Mouse (Mus musculus) liver, embryonic 13.5 days (tissue): Measurements from ENCODE around the gene Hspb7. TPM values are rescaled to one million over a fixed set of nuclear protein-coding genes. Genes with fewer than 3 reads are reported as not detected.

Experiments used
- ATAC-seq: fragments of 200-750 bp; cut with Nextera tagmentation; 2 replicates; pipeline ENCODE4 v1.8.0; 2017; ENCODE audit warnings: low read depth, mild to moderate bottlenecking, moderate number of reproducible peaks, moderate library complexity
- DNase-seq: peaks from one replicate; pipeline ENCODE4 v3.0.0; 2022
- H3K27ac ChIP-seq: fragments of 300-500 bp; sonication (generic); 2 replicates; pipeline ENCODE4 v1.5.1; 2015; ENCODE audit warnings: moderate library complexity, mild to moderate bottlenecking, inconsistent platforms
- H3K27me3 ChIP-seq: fragments of 300-500 bp; sonication (generic); 2 replicates; pipeline ENCODE4 v1.6.1; 2015; ENCODE audit warnings: mild to moderate bottlenecking, inconsistent platforms
- H3K36me3 ChIP-seq: fragments of 300-500 bp; sonication (generic); 2 replicates; pipeline ENCODE4 v1.6.1; 2015; ENCODE audit warnings: mild to moderate bottlenecking, inconsistent platforms
- H3K4me1 ChIP-seq: fragments of 300-500 bp; sonication (generic); replicated peaks from 2 replicates; pipeline ENCODE4 v1.6.1; 2015; ENCODE audit warnings: inconsistent platforms
- H3K4me2 ChIP-seq: fragments of 300-500 bp; sonication (generic); 2 replicates; pipeline ENCODE4 v1.6.1; 2015; ENCODE audit warnings: inconsistent platforms, mild to moderate bottlenecking, moderate library complexity
- H3K4me3 ChIP-seq: fragments of 300-500 bp; sonication (generic); replicated peaks from 2 replicates; pipeline ENCODE4 v1.5.1; 2015; ENCODE audit warnings: mild to moderate bottlenecking, inconsistent platforms
- H3K9ac ChIP-seq: fragments of 300-500 bp; sonication (generic); 2 replicates; pipeline ENCODE4 v1.6.1; 2015; ENCODE audit warnings: mild to moderate bottlenecking, inconsistent platforms
- H3K9me3 ChIP-seq: fragments of 300-500 bp; sonication (generic); replicated peaks from 2 replicates; pipeline ENCODE4 v1.6.1; 2016; ENCODE audit warnings: inconsistent platforms
- WGBS: fragments of 180-500 bp; shearing (Covaris S2); methylation state at CpG from one replicate; pipeline ENCODE4 v1.1.7; 2015; ENCODE audit not compliant: insufficient replicate concordance; 5-methylcytosine and 5-hydroxymethylcytosine counted together
- polyA plus RNA-seq: library from polyadenylated mRNA; unstranded; fragments of >200 nt; fragmentation: Nextera tagmentation; extraction: Ambion mirVana; gene quantifications from 2 replicates; pipeline ENCODE4 v1.2.1, GENCODE M21; 2015

Hspb7 gene
- polyA plus RNA-seq, 1 experiment from 2014 or later = 0.03 TPM

GRCm38 (mm10) chr4:141465512-141466288 is 45.1 kb downstream of the Hspb7 start:
- Histone ChIP-seq H3K9me3 (no peaks in the 10 kb centered on the region), H3K4me2 (no peak overlapping the region), H3K4me1 (peaks cover 7% of the 10 kb centered on the region), H3K27ac (no peak overlapping the region), H3K27me3 (no peaks in the 10 kb centered on the region), H3K36me3 (peaks cover 88% of the 10 kb centered on the region), H3K9ac (no peak overlapping the region), H3K4me3 (no peak overlapping the region)
- ATAC-seq (no peak), DNase-seq (no peak)
- WGBS = 89% methylated on average over 34 of the region's 34 CpGs

GRCm38 (mm10) chr4:141466289-141466795 is 45.8 kb downstream of the Hspb7 start:
- no peaks in the 10 kb centered on the region for H3K27me3 ChIP-seq
- H3K4me3 ChIP-seq = no peak overlapping the region
- H3K36me3 ChIP-seq = peaks cover 95% of the 10 kb centered on the region
- no peak overlapping the region for H3K4me2 ChIP-seq
- no peak for DNase-seq
- H3K27ac ChIP-seq = no peak overlapping the region
- H3K9me3 ChIP-seq = 0 out of 2 replicates have a peak, but pooled peaks cover under 1% of the 10 kb centered on the region
- WGBS = 87% methylated on average over 16 of the region's 16 CpGs
- no peak overlapping the region for H3K9ac ChIP-seq
- peaks cover 2% of the 10 kb centered on the region; the same call in 1 of the 2 replicates for H3K4me1 ChIP-seq
- ATAC-seq = no peak

- H3K36me3 ChIP-seq = peaks cover 98% of the 10 kb centered on the region
- ATAC-seq (no peak), DNase-seq (no peak)
- 83% methylated on average over 15 of the region's 15 CpGs for WGBS
- no peak overlapping the region for H3K9ac ChIP-seq
- H3K4me2 ChIP-seq = no peak overlapping the region
- H3K9me3 ChIP-seq = peaks cover 7% of the 10 kb centered on the region; the same call in 1 of the 2 replicates
- no peak overlapping the region for H3K27ac ChIP-seq
- no peaks in the 10 kb centered on the region for H3K27me3 ChIP-seq
- H3K4me3 ChIP-seq = no peak overlapping the region
- H3K4me1 ChIP-seq = peaks cover 2% of the 10 kb centered on the region; the same call in 1 of the 2 replicates
Observed at GRCm38 (mm10) chr4:141466844-141467580, 46.4 kb downstream of the Hspb7 start.

GRCm38 (mm10) chr4:141467581-141467927 is 47.0 kb downstream of the Hspb7 start:
- H3K4me2 ChIP-seq = no peak overlapping the region
- H3K9ac ChIP-seq = no peak overlapping the region
- peaks cover 98% of the 10 kb centered on the region for H3K36me3 ChIP-seq
- WGBS = 78% methylated on average over 6 of the region's 6 CpGs
- DNase-seq (no peak), ATAC-seq (no peak)
- H3K27ac ChIP-seq = no peak overlapping the region
- peaks cover 8% of the 10 kb centered on the region; the same call in 1 of the 2 replicates for H3K9me3 ChIP-seq
- H3K4me1 ChIP-seq = peaks cover 2% of the 10 kb centered on the region; the same call in 1 of the 2 replicates
- H3K4me3 ChIP-seq = no peak overlapping the region
- no peaks in the 10 kb centered on the region for H3K27me3 ChIP-seq

- no peaks in the 10 kb centered on the region for H3K27me3 ChIP-seq
- no peak overlapping the region for H3K4me3 ChIP-seq
- H3K9me3 ChIP-seq = peaks cover 13% of the 10 kb centered on the region; the same call in 1 of the 2 replicates
- no peak overlapping the region for H3K27ac ChIP-seq
- H3K36me3 ChIP-seq = peaks cover 98% of the 10 kb centered on the region
- no peak for ATAC-seq
- no peaks in the 10 kb centered on the region; the same call in 1 of the 2 replicates for H3K4me1 ChIP-seq
- WGBS = 75% methylated on average over 10 of the region's 10 CpGs
- no peak for DNase-seq
- H3K4me2 ChIP-seq = no peak overlapping the region
- no peak overlapping the region for H3K9ac ChIP-seq
Observed at GRCm38 (mm10) chr4:141468576-141468975, 48.0 kb downstream of the Hspb7 start.

GRCm38 (mm10) chr4:141469343-141469742 is 48.8 kb downstream of the Hspb7 start:
- DNase-seq = no peak
- H3K9ac ChIP-seq = no peak overlapping the region
- H3K4me3 ChIP-seq = no peak overlapping the region
- H3K27ac ChIP-seq = no peak overlapping the region
- WGBS = 92% methylated on average over 9 of the region's 9 CpGs
- H3K36me3 ChIP-seq = peaks cover 98% of the 10 kb centered on the region
- H3K4me2 ChIP-seq = no peak overlapping the region
- 0 out of 2 replicates have a peak, but pooled peaks cover 6% of the 10 kb centered on the region for H3K4me1 ChIP-seq
- H3K9me3 ChIP-seq = peaks cover 13% of the 10 kb centered on the region; the same call in 1 of the 2 replicates
- no peaks in the 10 kb centered on the region for H3K27me3 ChIP-seq
- ATAC-seq = no peak

GRCm38 (mm10) chr4:141471491-141471890 is 50.9 kb downstream of the Hspb7 start:
- Histone ChIP-seq H3K36me3 (peaks cover 98% of the 10 kb centered on the region), H3K4me3 (no peak overlapping the region), H3K9me3 (peaks cover 35% of the 10 kb centered on the region), H3K27ac (no peak overlapping the region), H3K4me1 (0 out of 2 replicates have a peak, but pooled peaks cover 6% of the 10 kb centered on the region), H3K9ac (no peak overlapping the region), H3K4me2 (no peak overlapping the region), H3K27me3 (no peaks in the 10 kb centered on the region)
- no peak for DNase-seq
- no peak for ATAC-seq
- whole genome bisulfite sequencing = 93% methylated on average over 16 of the region's 16 CpGs

GRCm38 (mm10) chr4:141472641-141473321 is 52.2 kb downstream of the Hspb7 start:
- 92% methylated on average over 32 of the region's 32 CpGs for WGBS
- Histone ChIP-seq H3K27ac (no peak overlapping the region), H3K4me1 (0 out of 2 replicates have a peak, but pooled peaks cover 6% of the 10 kb centered on the region), H3K27me3 (no peaks in the 10 kb centered on the region), H3K4me2 (no peak overlapping the region), H3K9me3 (peaks cover 42% of the 10 kb centered on the region), H3K36me3 (peaks cover 98% of the 10 kb centered on the region), H3K4me3 (no peak overlapping the region), H3K9ac (no peak overlapping the region)
- no peak for ATAC-seq
- DNase-seq = no peak

- WGBS = 92% methylated on average over 19 of the region's 19 CpGs
- no peak for ATAC-seq
Observed at GRCm38 (mm10) chr4:141474431-141474830, 53.9 kb downstream of the Hspb7 start.

More at GRCm38 (mm10) chr4:141474431-141474830, 53.9 kb downstream of the Hspb7 start:
- DNase-seq = no peak
- Histone ChIP-seq H3K9ac (no peak overlapping the region), H3K4me2 (no peak overlapping the region), H3K27me3 (no peaks in the 10 kb centered on the region), H3K36me3 (peaks cover 100% of the 10 kb centered on the region), H3K4me1 (0 out of 2 replicates have a peak, but pooled peaks cover 6% of the 10 kb centered on the region), H3K9me3 (peaks cover 57% of the 10 kb centered on the region), H3K4me3 (no peak overlapping the region), H3K27ac (no peak overlapping the region)
